15 mouse cellular contexts compared by ENCODE assay signal in genomic region chr7:37267404-37267803, GRCm38 (mm10).
DNase-seq lines count a peak whose midpoint lies in the region; ATAC-seq and TF ChIP-seq lines count a peak whose summit lies in the region.
"Had no signal": no experiment of that assay in that cellular context is flagged by ENCODE, and none has a peak within 500 bp of the region (broad histone marks: within the 10 kb centered on the region; RNA-seq: fewer than 3 reads in every experiment).

No protein-coding gene starts in this region.

- no peaks in the 10 kb centered on the region for H3K27me3 ChIP-seq in testis, adult 2 months (ENCODE audit: control insufficient read depth, insufficient read depth, low read length)
- H3K27me3 ChIP-seq in forebrain, embryonic 14.5 days (replicated peaks; ENCODE audit: control insufficient read depth, insufficient read depth, low read length): no peaks in the 10 kb centered on the region

- H3K36me3 ChIP-seq in testis, adult 2 months (ENCODE audit: control insufficient read depth, insufficient read depth, low read length): no peaks in the 10 kb centered on the region
- no peaks in the 10 kb centered on the region for H3K36me3 ChIP-seq in forebrain, embryonic 14.5 days (ENCODE audit: control insufficient read depth, insufficient read depth, low read length)

- TF ChIP-seq POLR2A in testis, adult 2 months (IDR thresholded peaks at IDR 0.05; ENCODE audit: control insufficient read depth, low read depth, low read length): no peak

- no peak overlapping the region for H3K4me2 ChIP-seq in forebrain, embryonic 14.5 days (ENCODE audit: low read length)

- H3K9me3 ChIP-seq in forebrain, embryonic 14.5 days (replicated peaks; ENCODE audit: control insufficient read depth, low read length): no peaks in the 10 kb centered on the region

- peak; percentile 50; the same call in 1 of the 2 replicates for TF ChIP-seq CTCF in testis, adult 2 months (IDR thresholded peaks at IDR 0.05; ENCODE audit: control insufficient read depth, insufficient read depth, insufficient replicate concordance, low read depth, low read length)

- H3K4me3 ChIP-seq in testis, adult 2 months (ENCODE audit: control insufficient read depth, low read depth, low read length): no peak overlapping the region
- no peak overlapping the region for H3K4me3 ChIP-seq in forebrain, embryonic 14.5 days (ENCODE audit: low read depth, low read length)

- no peaks in the 10 kb centered on the region for H3K4me1 ChIP-seq in testis, adult 2 months (ENCODE audit: control insufficient read depth, insufficient read depth, low read length)
- H3K4me1 ChIP-seq in forebrain, embryonic 14.5 days (ENCODE audit: control insufficient read depth, insufficient read depth, low read length): no peaks in the 10 kb centered on the region

- no peak overlapping the region for H3K9ac ChIP-seq in forebrain, embryonic 14.5 days (ENCODE audit: low read length)

- DNase-seq in embryo, embryonic 11 days: peak; percentile 13
- DNase-seq in embryo, embryonic 10.5 days (ENCODE audit: low spot score): no peak
- DNase-seq in kidney, postnatal 10 days: peak; percentile 10
- no peak for DNase-seq in kidney, adult 18-20 months
- no peak for DNase-seq in testis, postnatal 10 days (ENCODE audit: low spot score)
- no peak for DNase-seq in urinary bladder, postnatal 4 days (ENCODE audit: low spot score in 2 of 2)
- DNase-seq in forebrain, embryonic 14.5 days (ENCODE audit: low spot score): no peak
- DNase-seq: adrenal gland, adult 8-10 months; B cell, adult 2 months; cerebellum, postnatal 25 days; gastrocnemius, postnatal 36 days; heart, postnatal 10 days; right cerebral cortex, postnatal 25 days had no signal

- ATAC-seq in forebrain, embryonic 14.5 days: no peak
- ATAC-seq: forebrain, embryonic 16.5 days had no signal

- no peak overlapping the region for H3K27ac ChIP-seq in testis, adult 2 months (ENCODE audit: control insufficient read depth, insufficient read depth, low read depth, low read length)
- H3K27ac ChIP-seq in forebrain, embryonic 14.5 days (ENCODE audit: low read depth, low read length): no peak overlapping the region

- 79% methylated on average over 4 of the region's 4 CpGs for WGBS in forebrain, embryonic 14.5 days

Comparison
In these comparisons a context has a peak if more than half of its experiments do, and no peak if none do; other contexts are left out.
1. DNase-seq: peak in embryo, embryonic 11 days (single experiment) and kidney, postnatal 10 days (single experiment); none in embryo, embryonic 10.5 days (single experiment), kidney, adult 18-20 months (single experiment), testis, postnatal 10 days (single experiment), urinary bladder, postnatal 4 days (0 of 2) and forebrain, embryonic 14.5 days (single experiment).